In genomic region chr8:12387901-12388300, GRCm38 (mm10) we compare ENCODE assay signal across 25 mouse cellular contexts. TPM values are rescaled to one million over a fixed set of nuclear protein-coding genes. Genes with fewer than 3 reads are reported as not detected.
DNase-seq lines count a peak whose midpoint lies in the region; ATAC-seq and TF ChIP-seq lines count a peak whose summit lies in the region.
"Had no signal": no experiment of that assay in that cellular context is flagged by ENCODE, and none has a peak within 500 bp of the region (broad histone marks: within the 10 kb centered on the region; RNA-seq: fewer than 3 reads in every experiment).

No protein-coding gene starts in this region.

- peaks cover 83% of the 10 kb centered on the region for H3K4me1 ChIP-seq in hindbrain, embryonic 10.5 days (replicated peaks)
- 0 out of 2 replicates have a peak, but pooled peaks cover 4% of the 10 kb centered on the region for H3K4me1 ChIP-seq in hindbrain, postnatal 0 days (ENCODE audit: insufficient read depth, low read length)
- peaks cover 85% of the 10 kb centered on the region for H3K4me1 ChIP-seq in forebrain, embryonic 12.5 days
- H3K4me1 ChIP-seq in hindbrain, embryonic 13.5 days (replicated peaks): peaks cover 44% of the 10 kb centered on the region
- H3K4me1 ChIP-seq in midbrain, embryonic 16.5 days (ENCODE audit: control insufficient read depth, insufficient read depth, low read length): peaks cover 23% of the 10 kb centered on the region; the same call in 1 of the 2 replicates
- H3K4me1 ChIP-seq in kidney, embryonic 16.5 days (ENCODE audit: insufficient read depth, low read length): peaks cover 14% of the 10 kb centered on the region

- H3K4me2 ChIP-seq in hindbrain, postnatal 0 days (ENCODE audit: low read depth, low read length): no peak overlapping the region
- peak overlapping the region; percentile 83 for H3K4me2 ChIP-seq in forebrain, embryonic 12.5 days
- H3K4me2 ChIP-seq in hindbrain, embryonic 13.5 days: peak overlapping the region; percentile 2; the same call in 1 of the 2 replicates
- peak overlapping the region; percentile 26; the same call in 1 of the 2 replicates for H3K4me2 ChIP-seq in midbrain, embryonic 16.5 days (ENCODE audit: low read length)
- no peak overlapping the region for H3K4me2 ChIP-seq in kidney, embryonic 16.5 days (replicated peaks; ENCODE audit: low read depth, low read length)
- H3K4me2 ChIP-seq: heart, embryonic 15.5 days; hindbrain, embryonic 15.5 days; liver, embryonic 11.5 days; neural tube, embryonic 12.5 days had no signal

- TF ChIP-seq CTCF in hindbrain, postnatal 0 days (IDR thresholded peaks at IDR 0.05; ENCODE audit: low read depth): no peak

- H3K27me3 ChIP-seq in hindbrain, embryonic 10.5 days (ENCODE audit: insufficient read depth, poor library complexity, severe bottlenecking): peaks cover 100% of the 10 kb centered on the region
- peaks cover 62% of the 10 kb centered on the region for H3K27me3 ChIP-seq in hindbrain, postnatal 0 days (ENCODE audit: insufficient read depth, low read length)
- peaks cover 71% of the 10 kb centered on the region for H3K27me3 ChIP-seq in forebrain, embryonic 12.5 days
- H3K27me3 ChIP-seq in hindbrain, embryonic 13.5 days: peaks cover 96% of the 10 kb centered on the region
- peaks cover 34% of the 10 kb centered on the region for H3K27me3 ChIP-seq in midbrain, embryonic 16.5 days (ENCODE audit: control insufficient read depth, insufficient read depth, low read depth, low read length)
- peaks cover 96% of the 10 kb centered on the region for H3K27me3 ChIP-seq in kidney, embryonic 16.5 days (ENCODE audit: insufficient read depth, low read length)

- intact Hi-C loops in heart, postnatal 10 days (cut with DNase I): loop anchor here (10.0 kb wide), 1 partner anchor 383 kb away; no protein-coding TSS in a partner anchor

- DNase-seq in hindbrain, embryonic 10.5 days (ENCODE audit: low spot score): no peak
- no peak for DNase-seq in hindbrain, postnatal 0 days (ENCODE audit: low spot score)
- DNase-seq in adrenal gland, postnatal 4 days (ENCODE audit: low spot score in 2 of 2): no peak
- no peak for DNase-seq in heart, postnatal 10 days
- DNase-seq: cerebellum, adult 11 months; cerebellum, postnatal 14 days; heart, adult 18-20 months; kidney, adult 11 months; kidney, postnatal 14 days; layer of hippocampus, adult 9-11 months; lung, adult 2 months; lung, postnatal 4 days; thymus, postnatal 14 days had no signal

- no peak for ATAC-seq in hindbrain, postnatal 0 days
- ATAC-seq in forebrain, embryonic 12.5 days (ENCODE audit: low FRiP score): no peak
- no peak for ATAC-seq in hindbrain, embryonic 13.5 days (ENCODE audit: low FRiP score)
- no peak for ATAC-seq in midbrain, embryonic 16.5 days
- no peak for ATAC-seq in kidney, embryonic 16.5 days (ENCODE audit: low FRiP score, low TSS enrichment)

- no peaks in the 10 kb centered on the region for H3K9me3 ChIP-seq in hindbrain, embryonic 10.5 days
- H3K9me3 ChIP-seq in hindbrain, postnatal 0 days (ENCODE audit: low read length): no peaks in the 10 kb centered on the region
- H3K9me3 ChIP-seq in forebrain, embryonic 12.5 days: no peaks in the 10 kb centered on the region
- no peaks in the 10 kb centered on the region for H3K9me3 ChIP-seq in hindbrain, embryonic 13.5 days
- no peaks in the 10 kb centered on the region for H3K9me3 ChIP-seq in midbrain, embryonic 16.5 days (replicated peaks; ENCODE audit: control insufficient read depth, low read length, poor library complexity, severe bottlenecking)
- H3K9me3 ChIP-seq in kidney, embryonic 16.5 days (ENCODE audit: low read length): no peaks in the 10 kb centered on the region
- H3K9me3 ChIP-seq: heart, embryonic 15.5 days; hindbrain, embryonic 15.5 days; neural tube, embryonic 12.5 days had no signal

- peak overlapping the region; percentile 56 for H3K4me3 ChIP-seq in hindbrain, embryonic 10.5 days
- no peak overlapping the region for H3K4me3 ChIP-seq in hindbrain, postnatal 0 days (ENCODE audit: low read length)
- H3K4me3 ChIP-seq in forebrain, embryonic 12.5 days (replicated peaks): peak overlapping the region; percentile 60
- H3K4me3 ChIP-seq in hindbrain, embryonic 13.5 days: no peak overlapping the region
- H3K4me3 ChIP-seq in midbrain, embryonic 16.5 days (ENCODE audit: low read depth, low read length): no peak overlapping the region
- H3K4me3 ChIP-seq in kidney, embryonic 16.5 days (ENCODE audit: low read length): no peak overlapping the region
- H3K4me3 ChIP-seq: erythroblast, embryonic 14.5 days; heart, embryonic 15.5 days; hindbrain, embryonic 15.5 days; neural tube, embryonic 12.5 days had no signal

- no peaks in the 10 kb centered on the region for H3K36me3 ChIP-seq in hindbrain, embryonic 10.5 days
- no peaks in the 10 kb centered on the region for H3K36me3 ChIP-seq in hindbrain, postnatal 0 days (ENCODE audit: insufficient read depth, low read length)
- no peaks in the 10 kb centered on the region for H3K36me3 ChIP-seq in forebrain, embryonic 12.5 days (replicated peaks)
- H3K36me3 ChIP-seq in hindbrain, embryonic 13.5 days: no peaks in the 10 kb centered on the region
- H3K36me3 ChIP-seq in midbrain, embryonic 16.5 days (ENCODE audit: control insufficient read depth, insufficient read depth, low read length): no peaks in the 10 kb centered on the region
- no peaks in the 10 kb centered on the region for H3K36me3 ChIP-seq in kidney, embryonic 16.5 days (ENCODE audit: insufficient read depth, low read length)
- H3K36me3 ChIP-seq: heart, embryonic 15.5 days; hindbrain, embryonic 15.5 days; neural tube, embryonic 12.5 days had no signal

- 6% methylated on average over 4 of the region's 4 CpGs for WGBS in hindbrain, embryonic 10.5 days
- WGBS in hindbrain, postnatal 0 days: 29% methylated on average over 4 of the region's 4 CpGs
- WGBS in forebrain, embryonic 12.5 days: 15% methylated on average over 4 of the region's 4 CpGs
- 13% methylated on average over 4 of the region's 4 CpGs for WGBS in hindbrain, embryonic 13.5 days
- 18% methylated on average over 4 of the region's 4 CpGs for WGBS in midbrain, embryonic 16.5 days
- WGBS in kidney, embryonic 16.5 days: 5% methylated on average over 4 of the region's 4 CpGs

- no peak overlapping the region for H3K9ac ChIP-seq in hindbrain, postnatal 0 days (replicated peaks; ENCODE audit: low read length)
- peak overlapping the region; percentile 91 for H3K9ac ChIP-seq in forebrain, embryonic 12.5 days
- H3K9ac ChIP-seq in hindbrain, embryonic 13.5 days: no peak overlapping the region
- no peak overlapping the region for H3K9ac ChIP-seq in midbrain, embryonic 16.5 days (ENCODE audit: low read depth, low read length)
- H3K9ac ChIP-seq in kidney, embryonic 16.5 days (replicated peaks; ENCODE audit: low read length): no peak overlapping the region
- H3K9ac ChIP-seq: heart, embryonic 15.5 days; hindbrain, embryonic 15.5 days; neural tube, embryonic 12.5 days had no signal

- H3K27ac ChIP-seq in hindbrain, embryonic 10.5 days: peak overlapping the region; percentile 87
- H3K27ac ChIP-seq in hindbrain, postnatal 0 days: no peak overlapping the region
- H3K27ac ChIP-seq in forebrain, embryonic 12.5 days: peak overlapping the region; percentile 75
- peak overlapping the region; percentile 31; the same call in 1 of the 2 replicates for H3K27ac ChIP-seq in hindbrain, embryonic 13.5 days
- 0 out of 2 replicates have a peak overlapping the region, but pooled peaks have one; percentile 42 for H3K27ac ChIP-seq in midbrain, embryonic 16.5 days (ENCODE audit: low read length)
- no peak overlapping the region for H3K27ac ChIP-seq in kidney, embryonic 16.5 days (ENCODE audit: low read length)
- H3K27ac ChIP-seq: heart, embryonic 15.5 days; hindbrain, embryonic 15.5 days; neural tube, embryonic 12.5 days had no signal

RNA-seq across cellular contexts. Expression of gene Sox1, which starts 7.2 kb away (rescaled TPM):
- polyA plus RNA-seq in hindbrain, embryonic 10.5 days (2016; fragmentation: Nextera tagmentation; extraction: Ambion mirVana): 2.5 and 2.6 TPM in 2 replicates
- total RNA-seq in hindbrain, postnatal 0 days (2014; rRNA removed): 23.1 and 25.1 TPM in 2 replicates
- polyA plus RNA-seq in hindbrain, postnatal 0 days (2015; fragmentation: Nextera tagmentation; extraction: Ambion mirVana): 2.5 and 2.7 TPM in 2 replicates
- 9.6 and 11.0 TPM in 2 replicates for polyA plus RNA-seq in forebrain, embryonic 12.5 days (2016; fragmentation: Nextera tagmentation; extraction: Ambion mirVana)
- 2.0 and 2.4 TPM in 2 replicates for polyA plus RNA-seq in hindbrain, embryonic 13.5 days (2015; fragmentation: Nextera tagmentation; extraction: Ambion mirVana)
- 1.6 and 2.2 TPM in 2 replicates for polyA plus RNA-seq in midbrain, embryonic 16.5 days (2015; fragmentation: Nextera tagmentation; extraction: Ambion mirVana)
- under 1 TPM; 0.06 to 0.25 TPM for total RNA-seq in adrenal gland, postnatal 4 days (2021)
- polyA plus RNA-seq in kidney, embryonic 16.5 days (2015; fragmentation: Nextera tagmentation; extraction: Ambion mirVana): not detected in 2 replicates
- total RNA-seq in heart, postnatal 10 days (2021): not detected
- total RNA-seq: adrenal gland, adult 18-20 months; gastrocnemius, adult 18-20 months; heart, adult 18-20 months; MEL had no signal
- polyA plus RNA-seq: heart, embryonic 15.5 days; liver, embryonic 11.5 days; lung, adult 2 months had no signal

Comparison
In these comparisons a context has a peak if more than half of its experiments do, and no peak if none do; other contexts are left out.
1. H3K27ac ChIP-seq: peak in hindbrain, embryonic 10.5 days (single experiment), forebrain, embryonic 12.5 days (single experiment), hindbrain, embryonic 13.5 days (single experiment) and midbrain, embryonic 16.5 days (single experiment); none in hindbrain, postnatal 0 days (single experiment) and kidney, embryonic 16.5 days (single experiment).
2. H3K4me3 ChIP-seq: peak in hindbrain, embryonic 10.5 days (single experiment) and forebrain, embryonic 12.5 days (single experiment); none in hindbrain, postnatal 0 days (single experiment), hindbrain, embryonic 13.5 days (single experiment), midbrain, embryonic 16.5 days (single experiment) and kidney, embryonic 16.5 days (single experiment).
3. H3K4me2 ChIP-seq: peak in forebrain, embryonic 12.5 days (single experiment), hindbrain, embryonic 13.5 days (single experiment) and midbrain, embryonic 16.5 days (single experiment); none in hindbrain, postnatal 0 days (single experiment) and kidney, embryonic 16.5 days (single experiment).